Mouse (Mus musculus) stomach, postnatal 0 days (tissue): ENCODE data around the gene Lmntd1. TPM values are rescaled to one million over a fixed set of nuclear protein-coding genes. Genes with fewer than 3 reads are reported as not detected.
A peak's percentile ranks its signal among the peaks of the same experiment; 100 is the strongest.
"Not testable (repeated sequence)": the region's sequence is repeated elsewhere in the genome, so short reads cannot be mapped to it uniquely, and the experiment has no call there.

Experiments
- ATAC-seq: fragments of 200-750 bp; cut with Nextera tagmentation; 2 replicates; pipeline ENCODE4 v1.8.0; 2017; ENCODE audit not compliant: low FRiP score, low TSS enrichment
- DNase-seq: peaks from one replicate; pipeline ENCODE4 v3.0.0-alpha.2; 2016; ENCODE audit warnings: low spot score
- H3K27ac ChIP-seq: fragments of 300-500 bp; sonication (generic); replicated peaks from 2 replicates; pipeline ENCODE4 v1.5.1; 2014; ENCODE audit warnings: mild to moderate bottlenecking, control low read depth
- H3K27me3 ChIP-seq: fragments of 300-500 bp; sonication (generic); 2 replicates; pipeline ENCODE4 v1.6.1; 2014; ENCODE audit warnings: low read length; ENCODE audit not compliant: control insufficient read depth, insufficient read depth
- H3K36me3 ChIP-seq: fragments of 300-500 bp; sonication (generic); 2 replicates; pipeline ENCODE4 v1.6.1; 2014; ENCODE audit warnings: low read length, mixed read lengths; ENCODE audit not compliant: control insufficient read depth, insufficient read depth
- H3K4me1 ChIP-seq: fragments of 300-500 bp; sonication (generic); replicated peaks from 2 replicates; pipeline ENCODE4 v1.6.1; 2014; ENCODE audit warnings: antibody characterized with exemption; ENCODE audit not compliant: control insufficient read depth, insufficient read depth
- H3K4me2 ChIP-seq: fragments of 300-500 bp; sonication (generic); replicated peaks from 2 replicates; pipeline ENCODE4 v1.6.1; 2014; ENCODE audit warnings: low read depth, mild to moderate bottlenecking, control low read depth, moderate library complexity
- H3K4me3 ChIP-seq: fragments of 300-500 bp; sonication (generic); 2 replicates; pipeline ENCODE4 v1.5.1; 2014; ENCODE audit warnings: low read depth, low read length, control low read depth
- H3K9ac ChIP-seq: fragments of 300-500 bp; sonication (generic); 2 replicates; pipeline ENCODE4 v1.6.1; 2014; ENCODE audit warnings: mild to moderate bottlenecking, low read length, control low read depth, mixed read lengths
- H3K9me3 ChIP-seq: fragments of 300-500 bp; sonication (generic); 2 replicates; pipeline ENCODE4 v1.6.1; 2016; ENCODE audit warnings: low read length; ENCODE audit not compliant: control insufficient read depth
- CTCF ChIP-seq: IDR thresholded peaks from 2 replicates; pipeline ENCODE4 v1.5.1; 2016; ENCODE audit warnings: antibody characterized with exemption, low read depth, mild to moderate bottlenecking, moderate library complexity
- EP300 ChIP-seq: optimal IDR thresholded peaks from 2 replicates; pipeline ENCODE3; 2016; ENCODE audit warnings: antibody characterized with exemption
- WGBS: fragments of 180-500 bp; shearing (Covaris S2); extraction: QIAGEN DNeasy Blood & Tissue Kit; methylation state at CpG from one replicate; pipeline ENCODE4 v1.1.7; 2014; 5-methylcytosine and 5-hydroxymethylcytosine counted together
- polyA plus RNA-seq: library from polyadenylated mRNA; unstranded; fragments of >200 nt; fragmentation: Nextera tagmentation; extraction: Ambion mirVana; gene quantifications from 2 replicates; pipeline ENCODE4 v1.2.1, GENCODE M21; 2015

Gene Lmntd1
- polyA plus RNA-seq, 1 experiment from 2014 or later: 0.16 TPM

DNA sequence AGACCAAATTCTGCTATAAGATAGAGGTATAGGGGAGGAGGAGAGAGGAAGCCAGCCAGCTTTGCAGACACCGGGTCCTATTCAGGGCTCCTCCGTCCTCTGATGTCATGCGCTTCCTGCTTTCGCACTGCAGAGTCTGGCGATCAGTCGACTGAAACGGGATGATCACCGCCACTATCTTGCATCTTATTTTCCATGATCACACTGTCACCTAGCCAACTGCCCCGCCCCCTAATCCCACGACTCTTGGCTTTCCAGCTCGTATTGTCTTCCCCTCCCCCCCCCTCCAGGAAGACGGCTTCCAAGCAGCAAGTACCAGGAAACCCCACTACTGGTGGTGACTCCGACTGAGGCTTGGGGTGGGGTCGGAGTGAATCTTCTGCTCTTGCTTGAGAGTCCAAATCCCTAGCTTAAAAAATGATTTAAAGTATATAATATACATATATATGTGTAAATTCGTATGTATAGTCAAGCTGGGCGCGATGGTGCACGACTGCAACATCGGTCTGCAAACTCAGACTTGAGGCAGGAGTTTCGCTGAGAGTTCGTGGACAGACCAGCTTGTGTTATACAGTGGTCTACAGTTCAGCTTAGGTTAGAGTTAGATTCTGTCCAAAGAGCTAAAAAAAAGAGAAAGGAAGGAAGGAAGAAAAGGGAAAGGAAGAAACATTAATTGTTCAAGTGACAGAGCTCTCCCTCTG, 274.0 kb downstream of the Lmntd1 start:
- Histone ChIP-seq H3K27me3 (no peaks in the 10 kb centered on the region), H3K36me3 (no peaks in the 10 kb centered on the region), H3K9ac (peak overlapping the region; percentile 67), H3K4me1 (no peaks in the 10 kb centered on the region), H3K4me2 (peak overlapping the region; percentile 81), H3K4me3 (peak overlapping the region; percentile 49), H3K9me3 (no peaks in the 10 kb centered on the region), H3K27ac (peak overlapping the region; percentile 92)
- peak; percentile 68 for DNase-seq
- WGBS: under 1% methylated on average over 21 of the region's 21 CpGs
- no peak for TF ChIP-seq CTCF
- no peak for TF ChIP-seq EP300
- ATAC-seq: peak; percentile 13; the same call in 1 of the 2 replicates

DNA sequence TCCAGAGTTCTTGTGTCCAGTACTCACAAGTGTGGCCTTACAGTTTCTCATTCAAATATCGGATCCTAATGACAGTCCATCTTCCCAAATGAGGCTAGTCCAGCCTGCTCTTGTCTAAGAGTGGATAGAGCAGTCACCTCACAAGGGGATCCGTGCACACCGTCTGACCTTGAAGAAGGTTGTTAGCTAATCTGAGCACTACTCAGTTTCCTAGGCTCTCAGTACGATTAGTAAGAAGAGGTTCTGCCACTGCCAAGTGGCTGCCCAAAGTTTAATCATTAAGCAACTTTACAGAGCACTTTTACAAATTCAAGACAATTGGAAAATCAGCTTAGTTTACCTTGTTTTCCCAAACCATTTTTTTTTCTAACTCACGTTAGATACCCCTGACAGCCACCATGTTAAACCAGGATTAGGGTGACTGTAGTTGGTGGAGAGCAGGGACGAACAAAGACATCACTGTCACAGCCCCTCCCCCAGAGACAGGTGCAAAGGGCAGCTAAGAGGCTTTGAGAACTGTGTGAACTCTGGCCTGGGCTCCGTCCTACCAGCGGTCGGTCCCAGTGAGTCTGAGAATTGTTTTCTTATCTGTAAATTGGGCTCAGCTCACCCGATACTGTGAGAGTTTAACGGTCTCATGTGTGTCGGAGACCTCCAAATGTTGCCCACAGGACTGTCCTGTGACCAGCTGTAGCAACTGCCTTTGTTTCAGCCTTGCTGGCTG, 275.4 kb downstream of the Lmntd1 start:
- no peaks in the 10 kb centered on the region for H3K36me3 ChIP-seq
- H3K27me3 ChIP-seq: no peaks in the 10 kb centered on the region
- no peak for TF ChIP-seq CTCF
- ATAC-seq (no peak), DNase-seq (no peak)
- no peak overlapping the region for H3K9ac ChIP-seq
- H3K27ac ChIP-seq: 0 out of 2 replicates have a peak overlapping the region, but pooled peaks have one; percentile 18
- no peak overlapping the region for H3K4me3 ChIP-seq
- 59% methylated on average over 12 of the region's 12 CpGs for WGBS
- H3K9me3 ChIP-seq: no peaks in the 10 kb centered on the region
- H3K4me2 ChIP-seq: no peak overlapping the region
- no peaks in the 10 kb centered on the region for H3K4me1 ChIP-seq

DNA sequence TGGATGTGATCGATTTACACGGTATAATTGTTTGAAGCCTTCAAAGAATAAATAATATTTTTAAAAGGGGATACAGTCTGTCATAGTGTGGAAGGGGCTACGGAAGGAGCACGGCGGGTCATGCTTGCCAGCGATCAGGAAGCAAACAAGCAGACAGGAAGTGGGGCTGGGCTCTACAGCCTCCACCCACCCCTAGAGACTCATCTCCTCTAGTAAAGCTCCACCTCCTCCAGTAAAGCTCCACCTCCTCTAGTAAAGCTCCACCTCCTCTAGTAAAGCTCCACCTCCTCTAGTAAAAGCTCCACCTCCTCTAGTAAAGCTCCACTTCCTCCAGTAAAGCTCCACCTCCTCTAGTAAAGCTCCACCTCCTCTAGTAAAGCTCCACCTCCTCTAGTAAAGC, 276.6 kb downstream of the Lmntd1 start:
- H3K4me1 ChIP-seq, H3K27me3 ChIP-seq, H3K27ac ChIP-seq, H3K9me3 ChIP-seq, H3K4me3 ChIP-seq, ATAC-seq, DNase-seq, H3K4me2 ChIP-seq, H3K9ac ChIP-seq, H3K36me3 ChIP-seq: not testable (repeated sequence)
- 76% methylated on average over 6 of the region's 6 CpGs for WGBS

DNA sequence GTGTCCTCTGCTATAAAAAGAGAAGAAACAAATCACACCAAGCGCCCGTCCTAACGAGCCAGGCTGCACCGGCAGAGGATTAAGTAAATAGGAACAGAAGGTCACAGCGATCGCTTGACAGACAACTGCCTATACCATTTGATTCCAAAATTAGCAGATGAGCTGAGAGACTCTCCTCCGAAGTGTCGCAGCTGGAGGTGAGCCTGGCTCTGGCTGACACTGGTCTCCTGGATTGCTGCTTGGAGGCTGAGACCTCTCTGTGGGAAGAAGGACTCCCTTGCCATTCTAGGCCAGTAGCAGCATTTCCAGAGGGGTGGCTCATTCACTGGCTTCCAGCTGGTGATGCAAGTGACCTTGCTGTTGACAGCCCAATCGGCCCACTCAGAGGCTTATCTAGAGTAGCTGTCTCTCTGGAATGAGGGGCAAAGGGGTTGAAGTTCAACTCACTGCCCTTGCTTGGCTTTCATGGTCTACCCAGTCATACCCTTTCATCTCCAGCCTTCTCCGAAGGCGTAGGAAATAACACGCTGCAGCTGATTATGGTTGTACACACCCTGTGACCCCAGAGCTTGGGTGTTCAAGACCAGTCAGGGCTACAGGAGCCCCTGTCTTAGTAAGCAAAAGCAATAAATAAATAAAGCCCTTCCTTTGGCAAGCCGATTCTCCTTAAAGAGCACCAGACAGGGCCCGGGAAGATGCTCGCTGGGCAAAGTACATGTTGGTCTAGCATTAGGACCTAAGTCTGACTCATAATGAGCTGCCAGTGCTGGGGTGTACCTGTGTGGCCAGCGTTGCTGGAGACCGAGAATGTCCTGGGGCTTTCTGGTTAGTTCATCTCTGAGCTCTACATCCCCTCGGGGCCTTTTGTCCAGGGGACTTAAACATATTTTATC, 278.0 kb downstream of the Lmntd1 start:
- Histone ChIP-seq H3K4me3 (no peak overlapping the region), H3K4me1 (no peaks in the 10 kb centered on the region), H3K36me3 (no peaks in the 10 kb centered on the region), H3K4me2 (no peak overlapping the region), H3K27ac (no peak overlapping the region), H3K27me3 (no peaks in the 10 kb centered on the region), H3K9ac (no peak overlapping the region), H3K9me3 (no peaks in the 10 kb centered on the region)
- DNase-seq (peak; percentile 53), ATAC-seq (peak; percentile 47; the same call in 1 of the 2 replicates)
- TF ChIP-seq EP300 (no peak), CTCF (no peak)
- 55% methylated on average over 18 of the region's 18 CpGs for WGBS

DNA sequence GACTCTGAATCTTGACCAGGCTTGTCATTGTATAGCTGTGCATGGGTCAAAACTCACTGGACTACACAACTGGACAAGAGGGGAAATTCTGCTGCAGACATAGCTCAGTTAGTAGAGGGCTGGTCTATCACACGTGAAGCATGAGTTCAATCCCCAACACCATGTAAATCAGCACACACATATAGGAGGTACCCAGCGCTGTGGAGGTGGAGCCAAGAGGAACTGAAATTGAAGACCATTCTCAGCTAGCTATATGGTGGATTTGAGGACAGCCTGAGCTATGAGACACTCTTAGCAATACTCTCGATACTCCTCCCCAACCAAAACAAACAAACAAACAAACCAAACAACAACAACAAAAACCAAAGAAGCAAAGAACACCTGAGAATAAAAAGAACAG, 279.9 kb downstream of the Lmntd1 start:
- Histone ChIP-seq H3K27me3 (no peaks in the 10 kb centered on the region), H3K4me2 (no peak overlapping the region), H3K9me3 (no peaks in the 10 kb centered on the region), H3K4me3 (no peak overlapping the region), H3K36me3 (no peaks in the 10 kb centered on the region), H3K27ac (no peak overlapping the region), H3K4me1 (no peaks in the 10 kb centered on the region), H3K9ac (no peak overlapping the region)
- TF ChIP-seq EP300 (no peak), CTCF (no peak)
- WGBS: 77% methylated on average over 3 of the region's 3 CpGs
- no peak for DNase-seq
- ATAC-seq: no peak
